Mouse (Mus musculus): ENCODE results near the gene Olfr384. TPM values are rescaled to one million over a fixed set of nuclear protein-coding genes. Genes with fewer than 3 reads are reported as not detected.
"Not testable (repeated sequence)": the region's sequence is repeated elsewhere in the genome, so short reads cannot be mapped to it uniquely, and the experiment has no call there.

The Olfr384 gene
- not detected in 2 replicates for polyA plus RNA-seq (2016; fragmentation: Nextera tagmentation; extraction: Ambion mirVana)

DNA sequence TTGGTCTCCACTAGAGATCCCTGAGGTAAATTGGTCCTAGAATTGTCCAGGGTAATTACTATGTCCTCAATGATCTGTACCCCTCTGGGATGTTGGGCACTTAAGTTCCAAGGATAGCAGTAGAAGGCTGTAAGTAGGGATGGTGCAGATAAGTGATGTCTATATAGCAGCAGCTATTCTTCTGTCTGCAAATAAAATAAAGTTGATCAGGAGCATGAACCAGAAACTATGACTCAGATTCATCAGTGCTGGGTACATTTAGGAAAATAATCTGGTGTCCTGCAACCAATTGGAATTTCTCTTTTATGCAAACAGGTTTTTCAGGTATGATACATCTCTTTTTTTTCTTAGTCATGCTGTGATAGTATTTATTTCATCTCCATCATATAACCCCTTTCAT is at the start of gene Olfr384:
Olfr384 (plus strand) TSS at position 301 of the 400 bp plus-strand sequence.
- Histone ChIP-seq H3K9me3 (peaks cover 8% of the 10 kb centered on the region; the same call in 1 of the 2 replicates), H3K27me3 (ENCODE audit: insufficient read depth, poor library complexity, severe bottlenecking) (no peaks in the 10 kb centered on the region), H3K36me3 (no peaks in the 10 kb centered on the region), H3K4me1 (no peaks in the 10 kb centered on the region), H3K4me3 (no peak within 1 kb of the TSS), H3K27ac (no peak within 1 kb of the TSS)
- no peak for DNase-seq (ENCODE audit: low spot score)

GRCm38 (mm10) chr11:73579871-73580270 is 18.5 kb upstream of the Olfr384 start:
- Histone ChIP-seq H3K36me3 (no peaks in the 10 kb centered on the region), H3K9me3 (peaks cover 4% of the 10 kb centered on the region; the same call in 1 of the 2 replicates), H3K4me3 (no peak overlapping the region), H3K27ac (no peak overlapping the region), H3K4me1 (no peaks in the 10 kb centered on the region), H3K27me3 (ENCODE audit: insufficient read depth, poor library complexity, severe bottlenecking) (no peaks in the 10 kb centered on the region)
- no peak for DNase-seq (ENCODE audit: low spot score)

DNA sequence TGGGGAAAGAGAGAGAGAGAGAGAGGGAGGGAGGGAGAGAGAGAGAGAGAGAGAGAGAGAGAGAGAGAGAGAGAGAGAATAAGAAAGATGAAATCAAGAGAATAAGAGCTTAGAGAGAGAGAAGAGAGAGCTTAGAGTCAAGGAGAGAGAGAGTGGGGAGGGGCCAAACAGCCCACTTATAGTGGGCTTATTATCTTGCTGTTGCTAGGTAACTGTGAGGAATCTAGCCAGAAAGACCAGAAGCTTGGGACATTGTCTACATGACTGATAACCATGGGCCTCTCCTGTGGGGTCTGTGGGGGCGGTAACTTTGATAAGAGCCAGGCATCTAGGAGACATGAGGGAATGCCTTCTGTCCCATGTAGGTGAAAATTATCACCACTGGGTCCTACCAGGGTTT is 15.2 kb upstream of the Olfr384 start:
- DNase-seq (ENCODE audit: low spot score): peak; percentile 76
- not testable (repeated sequence) for H3K4me1 ChIP-seq; H3K36me3 ChIP-seq; H3K9me3 ChIP-seq; H3K27me3 ChIP-seq (ENCODE audit: insufficient read depth, poor library complexity, severe bottlenecking); H3K4me3 ChIP-seq; H3K27ac ChIP-seq
- 65% methylated on average over 1 of the region's 1 CpGs for WGBS

- no peak for DNase-seq (ENCODE audit: low spot score)
- H3K9me3 ChIP-seq: peaks cover 8% of the 10 kb centered on the region; the same call in 1 of the 2 replicates
- H3K27me3 ChIP-seq (ENCODE audit: insufficient read depth, poor library complexity, severe bottlenecking): no peaks in the 10 kb centered on the region
- no peaks in the 10 kb centered on the region for H3K36me3 ChIP-seq
- no peaks in the 10 kb centered on the region for H3K4me1 ChIP-seq
- no peak within 1 kb of the TSS for H3K27ac ChIP-seq
- H3K4me3 ChIP-seq: no peak within 1 kb of the TSS
Observed at GRCm38 (mm10) chr11:73592908-73593307, 5.5 kb upstream of the Olfr384 start, which contains the start of gene Olfr385. Olfr385 (minus strand) TSS chr11:73593008.

Other genes starting within 250 kb of the Olfr384 start
- not detected in 2 replicates for gene Olfr20, start 247.8 kb upstream of the Olfr384 start, polyA plus RNA-seq (2016; fragmentation: Nextera tagmentation; extraction: Ambion mirVana)
- gene Olfr376, start 227.3 kb upstream of the Olfr384 start, polyA plus RNA-seq (2016; fragmentation: Nextera tagmentation; extraction: Ambion mirVana): not detected in 2 replicates
- gene Olfr1, start 199.0 kb upstream of the Olfr384 start, polyA plus RNA-seq (2016; fragmentation: Nextera tagmentation; extraction: Ambion mirVana): not detected in 2 replicates
- not detected in 2 replicates for gene Olfr378, start 170.1 kb upstream of the Olfr384 start, polyA plus RNA-seq (2016; fragmentation: Nextera tagmentation; extraction: Ambion mirVana)
- not detected in 2 replicates for gene Olfr380, start 141.1 kb upstream of the Olfr384 start, polyA plus RNA-seq (2016; fragmentation: Nextera tagmentation; extraction: Ambion mirVana)
- gene Olfr381, start 107.0 kb upstream of the Olfr384 start, polyA plus RNA-seq (2016; fragmentation: Nextera tagmentation; extraction: Ambion mirVana): not detected in 2 replicates
- not detected in 2 replicates for gene Olfr382, start 81.4 kb upstream of the Olfr384 start, polyA plus RNA-seq (2016; fragmentation: Nextera tagmentation; extraction: Ambion mirVana)
- gene Olfr385, start 5.6 kb upstream of the Olfr384 start, polyA plus RNA-seq (2016; fragmentation: Nextera tagmentation; extraction: Ambion mirVana): not detected in 2 replicates
- not detected in 2 replicates for gene Zfp735, start 90.2 kb downstream of the Olfr384 start, polyA plus RNA-seq (2016; fragmentation: Nextera tagmentation; extraction: Ambion mirVana)
- gene Olfr389, start 182.1 kb downstream of the Olfr384 start, polyA plus RNA-seq (2016; fragmentation: Nextera tagmentation; extraction: Ambion mirVana): not detected in 2 replicates
- not detected in 2 replicates for gene Olfr390, start 184.4 kb downstream of the Olfr384 start, polyA plus RNA-seq (2016; fragmentation: Nextera tagmentation; extraction: Ambion mirVana)
- not detected in 2 replicates for gene Olfr391-ps, start 204.5 kb downstream of the Olfr384 start, polyA plus RNA-seq (2016; fragmentation: Nextera tagmentation; extraction: Ambion mirVana)
- not detected in 2 replicates for gene Olfr392, start 218.5 kb downstream of the Olfr384 start, polyA plus RNA-seq (2016; fragmentation: Nextera tagmentation; extraction: Ambion mirVana)